Mouse (Mus musculus): ENCODE measurements around the gene Rnf223. TPM values are rescaled to one million over a fixed set of nuclear protein-coding genes. Genes with fewer than 3 reads are reported as not detected.
"Not testable (repeated sequence)": the region's sequence is repeated elsewhere in the genome, so short reads cannot be mapped to it uniquely, and the experiment has no call there.

Rnf223 gene
- total and polyA plus RNA-seq, 3 experiments: 0.07 to 0.80 (median 0.21) TPM

DNA sequence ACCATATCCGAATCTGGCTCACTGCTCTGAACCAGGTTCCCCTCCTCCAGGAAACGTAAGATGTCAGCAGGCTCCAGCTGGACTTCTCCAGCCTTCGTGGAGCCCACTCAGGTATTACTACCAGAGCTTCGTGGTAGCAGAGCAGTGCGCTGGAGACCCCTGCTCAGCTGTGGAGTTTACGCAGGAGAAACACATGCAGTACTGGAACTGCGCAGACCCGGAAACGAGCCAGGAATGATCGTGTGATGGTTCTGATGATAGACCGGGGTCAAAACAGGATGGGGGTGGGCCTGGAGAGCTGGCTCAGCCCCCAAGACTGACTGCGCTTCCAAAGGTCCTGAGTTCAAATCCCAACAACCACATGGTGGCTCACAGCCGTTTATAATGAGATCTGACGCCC is 5.5 kb downstream of the Rnf223 start:
- H3K79me2 ChIP-seq (replicated peaks; ENCODE audit: control insufficient read depth, extremely low read depth, insufficient read depth, poor library complexity, severe bottlenecking): no peaks in the 10 kb centered on the region
- no peak overlapping the region for H3K27ac ChIP-seq (ENCODE audit: insufficient read depth, low read depth)
- no peaks in the 10 kb centered on the region for H3K9me3 ChIP-seq (replicated peaks; ENCODE audit: low read length)
- no peak overlapping the region for H3K9ac ChIP-seq (ENCODE audit: insufficient read depth, low read depth)
- in situ Hi-C loops (cut with MboI; ENCODE audit: low pct_ligation_motif_present, low pct_unique_long_range_greater_than_20kb, low sequenced_read_pairs) (no loop called here), dilution Hi-C loops (cut with MboI; ENCODE audit: extremely low pct_ligation_motif_present, extremely low pct_unique_long_range_greater_than_20kb, low sequenced_read_pairs) (no loop called here)
- no peaks in the 10 kb centered on the region for H3K36me3 ChIP-seq (replicated peaks in 1 of 2; ENCODE audit: control insufficient read depth in 1 of 2, insufficient read depth in 1 of 2, low read length in 1 of 2)
- peaks cover 0 to 11% of the 10 kb centered on the region in 2 experiments; a peak in 2 of 4 replicates for H3K4me1 ChIP-seq (ENCODE audit: control insufficient read depth in 1 of 2, insufficient read depth in 2 of 2)
- TF ChIP-seq GABPA (IDR thresholded peaks at IDR 0.05; ENCODE audit: insufficient replicate concordance, low read depth, low read length) (no peak), CHD2 (IDR thresholded peaks at IDR 0.05; ENCODE audit: low read length) (no peak), CHD1 (IDR thresholded peaks at IDR 0.05; ENCODE audit: low read depth, low read length) (no peak), MYC (IDR thresholded peaks at IDR 0.05; ENCODE audit: low read depth, low read length) (no peak), CTCF (conservative IDR thresholded peaks at IDR 0.05 in 1 of 2, IDR thresholded peaks at IDR 0.05 in 1 of 2; ENCODE audit: low read depth in 2 of 2, low read length in 2 of 2) (no peak), ZKSCAN1 (IDR thresholded peaks at IDR 0.05; ENCODE audit: borderline replicate concordance, low read depth, low read length) (no peak), MXI1 (IDR thresholded peaks at IDR 0.05; ENCODE audit: low read depth, low read length) (no peak), RAD21 (IDR thresholded peaks at IDR 0.05; ENCODE audit: low read depth, low read length) (no peak), RCOR1 (conservative IDR thresholded peaks at IDR 0.05; ENCODE audit: low read depth, low read length) (no peak), MAX (IDR thresholded peaks at IDR 0.05; ENCODE audit: low read length) (no peak), POLR2AphosphoS2 (IDR thresholded peaks at IDR 0.05; ENCODE audit: low read depth, low read length) (no peak), POLR2A (IDR thresholded peaks at IDR 0.05; ENCODE audit: low read depth, low read length) (no peak), SMC3 (IDR thresholded peaks at IDR 0.05; ENCODE audit: low read depth, low read length) (no peak), EP300 (IDR thresholded peaks at IDR 0.05; ENCODE audit: low read length) (no peak)
- DNase-seq (ENCODE audit: extremely low read depth): no peak
- H3K4me3 ChIP-seq (replicated peaks in 1 of 3; ENCODE audit: low read depth in 2 of 3, low read length in 2 of 3, poor library complexity in 1 of 3): no peak overlapping the region
- no peaks in the 10 kb centered on the region for H3K27me3 ChIP-seq (replicated peaks)
- H3K4me2 ChIP-seq (ENCODE audit: insufficient read depth, low read depth, poor library complexity, severe bottlenecking): no peak overlapping the region

DNA sequence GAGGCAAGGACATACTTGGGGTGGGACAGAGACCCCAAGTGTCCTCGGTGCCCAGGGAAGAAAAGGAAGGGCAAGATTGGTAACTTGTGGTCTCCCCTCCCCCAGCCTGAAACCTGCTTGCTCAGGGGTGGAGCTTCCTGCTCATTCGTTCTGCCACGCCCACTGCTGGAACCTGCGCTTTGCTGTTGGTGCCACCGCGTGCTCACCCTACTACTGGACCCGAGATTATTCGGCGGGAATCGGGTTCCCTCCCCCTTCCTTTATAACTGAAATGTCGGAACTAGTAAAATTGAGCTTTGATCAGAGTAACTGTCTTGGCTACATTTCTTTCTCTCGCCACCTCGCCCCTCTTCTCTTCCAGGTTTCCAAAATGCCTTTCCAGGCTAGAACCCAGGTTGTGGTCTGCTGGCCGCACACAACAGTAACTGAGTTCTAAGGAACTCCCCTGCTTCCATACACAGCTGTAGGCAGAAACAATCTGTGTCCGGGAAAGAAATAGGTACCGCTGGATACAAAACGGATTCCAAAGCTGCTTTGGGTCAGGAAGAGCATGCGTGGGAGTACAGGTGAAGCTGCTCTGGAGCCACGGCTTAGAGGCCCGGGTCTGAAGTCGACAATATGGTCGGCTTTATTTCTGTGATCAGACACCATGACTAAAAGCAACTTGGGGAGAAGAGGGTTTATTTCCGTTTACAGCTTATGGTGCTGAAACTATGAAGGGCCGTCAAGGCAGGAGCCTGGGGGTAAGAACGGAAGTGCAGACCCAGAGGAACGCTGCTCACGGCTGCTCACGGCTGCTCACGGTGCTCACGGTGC is 6.2 kb downstream of the Rnf223 start:
- no peaks in the 10 kb centered on the region for H3K36me3 ChIP-seq (replicated peaks in 1 of 2; ENCODE audit: control insufficient read depth in 1 of 2, insufficient read depth in 1 of 2, low read length in 1 of 2)
- dilution Hi-C loops (cut with MboI; ENCODE audit: extremely low pct_ligation_motif_present, extremely low pct_unique_long_range_greater_than_20kb, low sequenced_read_pairs): no loop called here
- TF ChIP-seq KAT2A (IDR thresholded peaks at IDR 0.05; ENCODE audit: insufficient replicate concordance, low read length): no peak
- no peak for TF ChIP-seq SMC3 (IDR thresholded peaks at IDR 0.05; ENCODE audit: low read depth, low read length)
- no peak for TF ChIP-seq ZMIZ1 (IDR thresholded peaks at IDR 0.05; ENCODE audit: low read depth, low read length)
- TF ChIP-seq IRF4 (IDR thresholded peaks at IDR 0.05; ENCODE audit: low read depth, low read length): no peak
- DNase-seq (ENCODE audit: extremely low read depth): no peak
- H3K79me2 ChIP-seq (replicated peaks; ENCODE audit: control insufficient read depth, extremely low read depth, insufficient read depth, poor library complexity, severe bottlenecking): no peaks in the 10 kb centered on the region
- in situ Hi-C loops (cut with MboI; ENCODE audit: low pct_ligation_motif_present, low pct_unique_long_range_greater_than_20kb, low sequenced_read_pairs): no loop called here
- H3K9me3 ChIP-seq (replicated peaks; ENCODE audit: low read length): no peaks in the 10 kb centered on the region
- no peak overlapping the region for H3K4me3 ChIP-seq (replicated peaks in 1 of 3; ENCODE audit: low read depth in 2 of 3, low read length in 2 of 3, poor library complexity in 1 of 3)
- no peak overlapping the region for H3K27ac ChIP-seq (ENCODE audit: insufficient read depth, low read depth)
- H3K9ac ChIP-seq (ENCODE audit: insufficient read depth, low read depth): no peak overlapping the region
- peaks cover 0 to 11% of the 10 kb centered on the region in 2 experiments; a peak in 2 of 4 replicates for H3K4me1 ChIP-seq (ENCODE audit: control insufficient read depth in 1 of 2, insufficient read depth in 2 of 2)
- H3K27me3 ChIP-seq (replicated peaks): no peaks in the 10 kb centered on the region
- no peak overlapping the region for H3K4me2 ChIP-seq (ENCODE audit: insufficient read depth, low read depth, poor library complexity, severe bottlenecking)

GRCm38 (mm10) chr4:156150887-156151286 is 20.6 kb downstream of the Rnf223 start:
- H3K36me3 ChIP-seq (replicated peaks in 1 of 2; ENCODE audit: control insufficient read depth in 1 of 2, insufficient read depth in 1 of 2, low read length in 1 of 2); in situ Hi-C loops (cut with MboI; ENCODE audit: low pct_ligation_motif_present, low pct_unique_long_range_greater_than_20kb, low sequenced_read_pairs); H3K4me3 ChIP-seq (replicated peaks in 1 of 3; ENCODE audit: low read depth in 2 of 3, low read length in 2 of 3, poor library complexity in 1 of 3); DNase-seq (ENCODE audit: extremely low read depth); H3K79me2 ChIP-seq (replicated peaks; ENCODE audit: control insufficient read depth, extremely low read depth, insufficient read depth, poor library complexity, severe bottlenecking); H3K4me2 ChIP-seq (ENCODE audit: insufficient read depth, low read depth, poor library complexity, severe bottlenecking); dilution Hi-C loops (cut with MboI; ENCODE audit: extremely low pct_ligation_motif_present, extremely low pct_unique_long_range_greater_than_20kb, low sequenced_read_pairs); H3K9me3 ChIP-seq (replicated peaks; ENCODE audit: low read length); H3K4me1 ChIP-seq (ENCODE audit: control insufficient read depth in 1 of 2, insufficient read depth in 2 of 2); H3K9ac ChIP-seq (ENCODE audit: insufficient read depth, low read depth); H3K27ac ChIP-seq (ENCODE audit: insufficient read depth, low read depth); H3K27me3 ChIP-seq (replicated peaks): not testable (repeated sequence)
